Mouse (Mus musculus): ENCODE results near the gene Pfkm.

DNA sequence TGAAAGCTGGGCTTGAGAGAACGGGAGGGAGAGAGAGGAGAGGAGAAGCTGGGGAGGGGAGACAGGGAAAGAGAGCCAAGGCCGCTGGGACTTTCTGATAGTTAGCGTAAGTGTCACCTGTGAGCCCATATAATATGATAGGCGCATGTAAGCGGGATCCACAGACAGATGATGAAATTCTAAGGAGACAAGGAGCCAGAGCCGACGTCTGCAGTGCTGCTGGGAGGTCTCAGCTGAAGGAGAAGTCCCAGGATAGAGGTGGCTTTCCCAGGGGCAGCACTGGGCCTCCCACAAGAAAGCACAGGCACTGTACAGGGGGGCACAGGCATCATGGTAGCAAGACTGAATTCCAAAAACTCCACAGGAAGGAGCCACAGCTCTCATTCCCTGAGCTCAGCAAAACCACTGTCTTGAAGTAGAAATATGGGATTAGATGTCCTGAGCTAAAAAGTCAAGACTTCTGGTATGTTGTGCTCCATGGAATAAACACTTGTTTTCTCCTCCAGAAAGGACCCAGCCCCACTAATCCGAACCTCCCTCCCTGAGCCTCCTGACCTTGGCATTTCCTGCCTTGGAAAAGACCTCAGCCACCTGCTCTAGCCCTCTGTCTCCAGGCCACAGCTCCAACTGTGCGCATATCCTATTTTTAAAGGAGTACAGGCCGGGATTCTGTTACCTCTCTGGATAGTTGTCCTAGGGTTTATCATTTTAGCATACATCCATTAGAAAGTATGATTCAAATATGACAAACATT lies 21.9 kb downstream of the Pfkm start:
- TF ChIP-seq POLR2A (IDR thresholded peaks at IDR 0.05; ENCODE audit: extremely low read depth, insufficient read depth, low read length) (no peak), CTCF (IDR thresholded peaks at IDR 0.05; ENCODE audit: extremely low read depth, insufficient read depth, low read length) (no peak)

Measured in cortical plate, adult 2 months (tissue).